Mouse (Mus musculus): Measurements from ENCODE around the gene Card19.

GRCm38 (mm10) chr13:49172335-49172734, 43.5 kb downstream of the Card19 start:
- TF ChIP-seq POLR2A (IDR thresholded peaks at IDR 0.05; ENCODE audit: insufficient read length, low read depth) (no peak), MYOD1 (IDR thresholded peaks at IDR 0.05; ENCODE audit: control insufficient read depth in 1 of 3, insufficient read length in 2 of 3, low read depth in 2 of 3) (peak in 2 of 3 experiments; percentile 98 to 99), MAX (IDR thresholded peaks at IDR 0.05; ENCODE audit: low read depth) (no peak), TCF3 (IDR thresholded peaks at IDR 0.05; ENCODE audit: insufficient read length, low read depth) (no peak), POLR2AphosphoS2 (IDR thresholded peaks at IDR 0.05; ENCODE audit: insufficient read length, low read depth) (no peak), E2F4 (IDR thresholded peaks at IDR 0.05; ENCODE audit: insufficient read depth) (no peak), TCF12 (IDR thresholded peaks at IDR 0.05; ENCODE audit: insufficient read depth, poor library complexity, severe bottlenecking) (peak; percentile 13), REST (IDR thresholded peaks at IDR 0.05; ENCODE audit: insufficient read depth, insufficient read length) (no peak), MYOG (IDR thresholded peaks at IDR 0.05; ENCODE audit: control insufficient read depth in 1 of 3, insufficient read depth in 1 of 3, insufficient read length in 2 of 3, low read depth in 2 of 3) (peak in 2 of 3 experiments; percentile 83 to 93), CEBPB (IDR thresholded peaks at IDR 0.05; ENCODE audit: insufficient read depth, poor library complexity, severe bottlenecking) (no peak)
